Mouse (Mus musculus) spleen, adult 18-20 months (tissue): ENCODE results near the gene Dohh.

Experiments
- DNase-seq, 2 experiments: peaks; one replicate each; pipeline ENCODE4 v3.0.0; 2022; ENCODE audit warnings: mixed read lengths in 2 of 2

Gene Dohh

GRCm38 (mm10) chr10:81383802-81384604 is at the start of gene Dohh, which contains the start of gene Gm48551:
Gene Dohh (plus strand): TSS chr10:81384428.
Gene Gm48551 (plus strand): TSS chr10:81384466.
- peak; percentile 94 to 99 for DNase-seq

- DNase-seq, result no peak
Measured at GRCm38 (mm10) chr10:81335393-81336340, 48.6 kb upstream of the Dohh start.

- no peak for DNase-seq
Measured at GRCm38 (mm10) chr10:81336558-81336957, 47.7 kb upstream of the Dohh start.

GRCm38 (mm10) chr10:81340551-81341332 is 43.5 kb upstream of the Dohh start:
- no peak for DNase-seq

- DNase-seq, result peak in 1 of 2 experiments; percentile 80
Measured at GRCm38 (mm10) chr10:81341333-81341949, 42.8 kb upstream of the Dohh start.

- peak in 1 of 2 experiments; percentile 65 for DNase-seq
Measured at GRCm38 (mm10) chr10:81342686-81343505, 41.3 kb upstream of the Dohh start, which contains the start of gene Gipc3. Gene Gipc3 (minus strand): TSS chr10:81343266.

- no peak for DNase-seq
Measured at GRCm38 (mm10) chr10:81344421-81345161, 39.6 kb upstream of the Dohh start.

- no peak for DNase-seq
Measured at GRCm38 (mm10) chr10:81345162-81345534, 39.1 kb upstream of the Dohh start.

GRCm38 (mm10) chr10:81346453-81347067 is 37.7 kb upstream of the Dohh start:
- peak; percentile 63 to 75 for DNase-seq

GRCm38 (mm10) chr10:81349146-81349545 is 35.1 kb upstream of the Dohh start:
- DNase-seq, result no peak

GRCm38 (mm10) chr10:81349961-81350350 is 34.3 kb upstream of the Dohh start:
- no peak for DNase-seq

- peak; percentile 97 to 99 for DNase-seq
Measured at GRCm38 (mm10) chr10:81350351-81351063, 33.7 kb upstream of the Dohh start, which contains the start of gene Hmg20b. Gene Hmg20b (minus strand): TSS chr10:81350480.

- no peak for DNase-seq
Measured at GRCm38 (mm10) chr10:81351678-81352291, 32.4 kb upstream of the Dohh start.

GRCm38 (mm10) chr10:81354738-81355477 is 29.3 kb upstream of the Dohh start:
- no peak for DNase-seq

- DNase-seq, result no peak
Measured at GRCm38 (mm10) chr10:81355533-81355932, 28.7 kb upstream of the Dohh start.

- no peak for DNase-seq
Measured at GRCm38 (mm10) chr10:81356352-81356990, 27.8 kb upstream of the Dohh start.
